ENCODE assay signal across 8 mouse cellular contexts in the genomic region with DNA sequence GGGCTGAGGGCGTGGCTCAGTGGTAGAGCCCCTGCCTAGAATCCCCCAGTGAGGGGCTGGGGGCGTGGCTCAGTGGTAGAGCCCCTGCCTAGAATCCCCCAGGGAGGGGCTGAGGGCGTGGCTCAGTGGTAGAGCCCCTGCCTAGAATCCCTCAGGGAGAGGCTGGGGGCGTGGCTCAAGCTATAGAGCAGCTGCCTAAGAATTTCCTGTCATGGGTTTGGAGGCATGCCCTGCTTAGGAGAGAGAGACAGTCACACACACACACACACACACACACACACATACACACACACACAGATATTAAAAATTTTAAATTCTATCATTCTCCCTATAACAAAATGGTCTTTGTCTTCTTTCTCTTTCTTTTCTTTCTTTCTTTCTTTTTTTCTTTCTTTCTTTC. TPM values are rescaled to one million over a fixed set of nuclear protein-coding genes. Genes with fewer than 3 reads are reported as not detected.
DNase-seq lines count a peak whose midpoint lies in the region; ATAC-seq and TF ChIP-seq lines count a peak whose summit lies in the region.
"Not testable (repeated sequence)": the region's sequence is repeated elsewhere in the genome, so short reads cannot be mapped to it uniquely, and the experiment has no call there.

No protein-coding gene starts in this region.

- not testable (repeated sequence) for H3K36me3 ChIP-seq in embryonic facial prominence, embryonic 14.5 days (ENCODE audit: control insufficient read depth, insufficient read depth, low read length); kidney, postnatal 0 days (ENCODE audit: insufficient read depth, low read length); thymus, adult 2 months (ENCODE audit: control insufficient read depth, insufficient read depth, low read length)

- intact Hi-C loops in left cerebral cortex, postnatal 4 days (cut with DNase I), result not testable (repeated sequence)

- 72% methylated on average over 2 of the region's 4 CpGs for WGBS in embryonic facial prominence, embryonic 14.5 days
- WGBS in kidney, postnatal 0 days, result 76% methylated on average over 3 of the region's 4 CpGs
- 80% methylated on average over 4 of the region's 4 CpGs for WGBS in thymus, adult 2 months

- not testable (repeated sequence) for H3K4me3 ChIP-seq in embryonic facial prominence, embryonic 14.5 days (ENCODE audit: low read depth, low read length); kidney, postnatal 0 days (replicated peaks; ENCODE audit: low read depth, low read length); thymus, adult 2 months (ENCODE audit: control insufficient read depth, insufficient read depth, low read length)

- H3K9me3 ChIP-seq in embryonic facial prominence, embryonic 14.5 days (ENCODE audit: control insufficient read depth, low read length); kidney, postnatal 0 days (replicated peaks; ENCODE audit: low read length): not testable (repeated sequence)

- TF ChIP-seq POLR2A in thymus, adult 2 months (IDR thresholded peaks at IDR 0.05; ENCODE audit: control insufficient read depth, extremely low read depth, insufficient read depth, low read length, poor library complexity), result not testable (repeated sequence)

- H3K4me1 ChIP-seq in embryonic facial prominence, embryonic 14.5 days (ENCODE audit: control insufficient read depth, insufficient read depth, low read length); kidney, postnatal 0 days (replicated peaks; ENCODE audit: insufficient read depth, low read length); thymus, adult 2 months (replicated peaks; ENCODE audit: control insufficient read depth, insufficient read depth, low read length): not testable (repeated sequence)

- H3K4me2 ChIP-seq in embryonic facial prominence, embryonic 14.5 days (ENCODE audit: low read depth, low read length); kidney, postnatal 0 days (ENCODE audit: low read length): not testable (repeated sequence)

- H3K27ac ChIP-seq in embryonic facial prominence, embryonic 14.5 days (replicated peaks; ENCODE audit: low read depth, low read length); kidney, postnatal 0 days; thymus, adult 2 months (ENCODE audit: control insufficient read depth, insufficient read depth, low read length): not testable (repeated sequence)

- not testable (repeated sequence) for ATAC-seq in embryonic facial prominence, embryonic 14.5 days (ENCODE audit: low read depth); kidney, postnatal 0 days (replicated peaks; ENCODE audit: low FRiP score, low read depth)

- not testable (repeated sequence) for H3K9ac ChIP-seq in embryonic facial prominence, embryonic 14.5 days (ENCODE audit: low read depth, low read length); kidney, postnatal 0 days (ENCODE audit: low read depth, low read length)

- TF ChIP-seq CTCF in kidney, postnatal 0 days (IDR thresholded peaks at IDR 0.05; ENCODE audit: low read depth); thymus, adult 2 months (IDR thresholded peaks at IDR 0.05; ENCODE audit: borderline replicate concordance, control insufficient read depth, extremely low read depth, insufficient read depth, low read length, poor library complexity): not testable (repeated sequence)

- not testable (repeated sequence) for H3K27me3 ChIP-seq in embryonic facial prominence, embryonic 14.5 days (replicated peaks; ENCODE audit: control insufficient read depth, insufficient read depth, low read length); kidney, postnatal 0 days (ENCODE audit: insufficient read depth, low read length); thymus, adult 2 months (ENCODE audit: control insufficient read depth, insufficient read depth, low read length)

- peak; percentile 48 to 62 for DNase-seq in B cell, adult 2 months
- peak; percentile 80 for DNase-seq in NIH3T3 (ENCODE audit: low read depth)
- peak; percentile 57 for DNase-seq in embryonic facial prominence, embryonic 14.5 days (ENCODE audit: low spot score)
- peak; percentile 31 for DNase-seq in kidney, postnatal 0 days (ENCODE audit: low spot score)
- peak; percentile 29 for DNase-seq in left cerebral cortex, postnatal 4 days
- peak; percentile 51 for DNase-seq in lung, postnatal 36 days
- DNase-seq in thymus, adult 2 months, result peak; percentile 18
- peak; percentile 35 for DNase-seq in thymus, postnatal 4 days

RNA-seq across cellular contexts. Expression of a gene that starts 9.7 kb away (rescaled TPM):
- 365 and 410 TPM in 2 replicates for polyA plus RNA-seq in embryonic facial prominence, embryonic 14.5 days (2014; fragmentation: Nextera tagmentation; extraction: Ambion mirVana)
- polyA plus RNA-seq in kidney, postnatal 0 days (2015; fragmentation: Nextera tagmentation; extraction: Ambion mirVana), result 327 and 365 TPM in 2 replicates
- total RNA-seq in left cerebral cortex, postnatal 4 days (2021), result 100 to 1,000 TPM; 285 to 287 TPM
- 322 and 363 TPM in 2 replicates for polyA plus RNA-seq in thymus, adult 2 months (2012; rRNA removed)

RNA-seq across cellular contexts. Expression of a gene that starts 34.2 kb away (rescaled TPM):
- 2.8 and 4.5 TPM in 2 replicates for polyA plus RNA-seq in embryonic facial prominence, embryonic 14.5 days (2014; fragmentation: Nextera tagmentation; extraction: Ambion mirVana)
- polyA plus RNA-seq in kidney, postnatal 0 days (2015; fragmentation: Nextera tagmentation; extraction: Ambion mirVana), result 0.45 and 0.93 TPM in 2 replicates
- total RNA-seq in left cerebral cortex, postnatal 4 days (2021), result 1 to 10 TPM; 4.4 to 5.6 TPM
- polyA plus RNA-seq in thymus, adult 2 months (2012; rRNA removed), result 7.8 and 7.9 TPM in 2 replicates

RNA-seq across cellular contexts. Expression of a gene that starts 39.4 kb away (rescaled TPM):
- 6.2 and 8.5 TPM in 2 replicates for polyA plus RNA-seq in embryonic facial prominence, embryonic 14.5 days (2014; fragmentation: Nextera tagmentation; extraction: Ambion mirVana)
- 3.4 and 3.6 TPM in 2 replicates for polyA plus RNA-seq in kidney, postnatal 0 days (2015; fragmentation: Nextera tagmentation; extraction: Ambion mirVana)
- 10 to 100 TPM; 68.6 to 74.2 TPM for total RNA-seq in left cerebral cortex, postnatal 4 days (2021)
- polyA plus RNA-seq in thymus, adult 2 months (2012; rRNA removed), result 31.8 TPM in 2 replicates

Comparison
In these comparisons a context has a peak if more than half of its experiments do, and no peak if none do; other contexts are left out.
1. DNase-seq: peak in every context shown above with its lines; median percentile 80 in NIH3T3; 57 in embryonic facial prominence, embryonic 14.5 days; 55 in B cell, adult 2 months; 51 in lung, postnatal 36 days; 35 in thymus, postnatal 4 days; 31 in kidney, postnatal 0 days; 29 in left cerebral cortex, postnatal 4 days; 18 in thymus, adult 2 months.